Mouse (Mus musculus): ENCODE measurements around the gene Tom1l1. TPM values are rescaled to one million over a fixed set of nuclear protein-coding genes. Genes with fewer than 3 reads are reported as not detected.

The Tom1l1 gene
- polyA plus RNA-seq, 1 experiment from 2014 or later: 12.7 TPM

- WGBS: 66% methylated on average over 3 of the region's 3 CpGs
- H3K4me1 ChIP-seq: peaks cover 36% of the 10 kb centered on the region
- 0 out of 2 replicates have a peak, but pooled peaks cover 3% of the 10 kb centered on the region for H3K36me3 ChIP-seq (ENCODE audit: poor library complexity, severe bottlenecking)
- no peaks in the 10 kb centered on the region for H3K27me3 ChIP-seq
- no peak overlapping the region for H3K9ac ChIP-seq
- H3K9me3 ChIP-seq (replicated peaks): no peaks in the 10 kb centered on the region
- no peak for ATAC-seq
- no peak overlapping the region for H3K4me3 ChIP-seq
- no peak overlapping the region for H3K4me2 ChIP-seq
- H3K27ac ChIP-seq: no peak overlapping the region
Measured at GRCm38 (mm10) chr11:90666144-90666757, 21.9 kb downstream of the Tom1l1 start.

DNA sequence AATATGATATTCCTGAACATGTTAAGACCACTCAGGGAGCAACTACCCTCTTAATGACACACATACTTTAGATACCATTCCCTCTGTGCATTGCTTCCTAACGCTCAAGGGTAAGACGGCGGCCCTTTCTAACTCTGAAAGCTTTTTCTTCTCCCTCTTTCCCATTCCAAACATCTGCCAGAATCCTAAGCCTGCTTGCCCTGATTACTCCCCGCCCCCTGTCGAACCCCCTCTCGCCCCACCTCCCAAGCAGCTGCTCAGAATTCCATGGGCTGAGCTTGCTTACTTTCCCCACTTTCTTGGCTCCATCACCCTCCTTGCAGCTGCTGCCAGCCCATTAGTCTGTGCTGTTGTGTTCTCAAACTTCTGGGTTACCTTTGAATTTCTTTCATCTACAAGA, 23.0 kb downstream of the Tom1l1 start:
- H3K36me3 ChIP-seq (ENCODE audit: poor library complexity, severe bottlenecking): peaks cover 6% of the 10 kb centered on the region; the same call in 1 of the 2 replicates
- no peak overlapping the region for H3K4me3 ChIP-seq
- H3K27me3 ChIP-seq: no peaks in the 10 kb centered on the region
- peak overlapping the region; percentile 52; the same call in 1 of the 2 replicates for H3K27ac ChIP-seq
- H3K9ac ChIP-seq: no peak overlapping the region
- H3K4me1 ChIP-seq: peaks cover 36% of the 10 kb centered on the region
- WGBS: 3% methylated on average over 6 of the region's 6 CpGs
- H3K4me2 ChIP-seq: no peak overlapping the region
- ATAC-seq: peak; percentile 60
- no peaks in the 10 kb centered on the region for H3K9me3 ChIP-seq (replicated peaks)

- Histone ChIP-seq H3K4me2 (no peak overlapping the region), H3K4me3 (no peak overlapping the region), H3K27ac (peak overlapping the region; percentile 52), H3K4me1 (peaks cover 36% of the 10 kb centered on the region), H3K9ac (no peak overlapping the region), H3K27me3 (no peaks in the 10 kb centered on the region), H3K36me3 (ENCODE audit: poor library complexity, severe bottlenecking) (peaks cover 4% of the 10 kb centered on the region; the same call in 1 of the 2 replicates), H3K9me3 (replicated peaks) (no peaks in the 10 kb centered on the region)
- 0 out of 2 replicates have a peak, but pooled peaks have one; percentile 14 for ATAC-seq
- 23% methylated on average over 8 of the region's 8 CpGs for whole genome bisulfite sequencing
Measured at GRCm38 (mm10) chr11:90664345-90664986, 23.7 kb downstream of the Tom1l1 start.

DNA sequence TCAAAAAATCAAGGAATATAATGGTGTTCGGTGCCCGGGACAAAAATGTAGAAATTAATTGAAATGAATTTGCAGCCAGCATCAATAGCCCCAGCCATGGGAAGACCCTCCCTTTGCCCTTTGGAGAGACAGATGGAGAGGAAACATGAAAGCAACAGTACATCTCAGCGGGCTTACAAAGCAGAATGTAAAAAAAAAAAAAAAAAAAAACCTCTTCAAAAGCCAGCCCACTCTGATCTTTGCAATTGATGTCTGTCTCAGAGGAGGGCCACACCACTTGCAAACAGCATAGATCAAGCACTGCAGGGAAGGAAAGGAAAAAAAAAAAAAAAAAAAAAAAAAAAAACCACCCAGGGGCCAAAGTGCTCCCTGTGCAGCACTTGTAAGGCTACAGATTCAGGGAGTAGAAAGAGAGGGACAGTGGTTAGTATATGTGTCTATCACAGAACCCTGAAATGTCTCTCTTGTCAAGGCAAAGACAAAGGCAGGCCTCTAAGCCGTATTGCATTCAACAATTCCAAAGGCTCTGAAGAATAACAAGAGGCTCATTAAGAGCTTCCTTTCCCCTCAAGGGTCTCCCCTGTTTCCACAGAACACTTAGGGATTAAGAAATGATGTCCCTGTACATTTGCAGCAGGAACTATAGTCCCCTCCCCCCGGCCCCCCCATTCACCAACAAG, 24.4 kb downstream of the Tom1l1 start:
- H3K4me2 ChIP-seq: no peak overlapping the region
- peaks cover 36% of the 10 kb centered on the region for H3K4me1 ChIP-seq
- no peaks in the 10 kb centered on the region for H3K27me3 ChIP-seq
- 13% methylated on average over 5 of the region's 5 CpGs for WGBS
- no peak overlapping the region for H3K4me3 ChIP-seq
- no peaks in the 10 kb centered on the region for H3K9me3 ChIP-seq (replicated peaks)
- H3K36me3 ChIP-seq (ENCODE audit: poor library complexity, severe bottlenecking): peaks cover 3% of the 10 kb centered on the region; the same call in 1 of the 2 replicates
- peak overlapping the region; percentile 52; the same call in 1 of the 2 replicates for H3K27ac ChIP-seq
- ATAC-seq: peak; percentile 62; the same call in 1 of the 2 replicates
- H3K9ac ChIP-seq: no peak overlapping the region

DNA sequence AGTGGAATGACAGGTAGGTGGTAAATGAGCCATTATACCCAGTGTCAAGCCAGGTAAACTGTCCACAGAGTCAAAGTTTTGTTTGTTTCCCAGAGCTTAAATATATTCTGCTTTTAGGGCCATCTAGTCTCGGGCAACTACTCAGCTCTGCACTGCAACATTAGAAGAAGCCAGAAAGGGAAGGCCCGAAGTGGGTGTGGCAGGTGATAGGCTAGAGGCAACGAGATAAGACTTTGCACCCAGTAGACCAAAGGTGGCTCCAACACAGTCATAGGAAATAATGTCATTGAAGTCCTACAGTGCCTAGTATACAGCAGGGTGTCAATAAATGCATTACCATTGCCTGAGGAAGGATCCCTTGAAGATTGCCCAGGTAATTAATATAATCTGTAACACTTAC, 25.1 kb downstream of the Tom1l1 start:
- Histone ChIP-seq H3K27me3 (no peaks in the 10 kb centered on the region), H3K36me3 (ENCODE audit: poor library complexity, severe bottlenecking) (peaks cover 3% of the 10 kb centered on the region; the same call in 1 of the 2 replicates), H3K9me3 (replicated peaks) (no peaks in the 10 kb centered on the region), H3K4me2 (no peak overlapping the region), H3K9ac (no peak overlapping the region), H3K27ac (no peak overlapping the region), H3K4me3 (no peak overlapping the region), H3K4me1 (peaks cover 36% of the 10 kb centered on the region)
- no peak for ATAC-seq
- 78% methylated on average over 3 of the region's 3 CpGs for WGBS

DNA sequence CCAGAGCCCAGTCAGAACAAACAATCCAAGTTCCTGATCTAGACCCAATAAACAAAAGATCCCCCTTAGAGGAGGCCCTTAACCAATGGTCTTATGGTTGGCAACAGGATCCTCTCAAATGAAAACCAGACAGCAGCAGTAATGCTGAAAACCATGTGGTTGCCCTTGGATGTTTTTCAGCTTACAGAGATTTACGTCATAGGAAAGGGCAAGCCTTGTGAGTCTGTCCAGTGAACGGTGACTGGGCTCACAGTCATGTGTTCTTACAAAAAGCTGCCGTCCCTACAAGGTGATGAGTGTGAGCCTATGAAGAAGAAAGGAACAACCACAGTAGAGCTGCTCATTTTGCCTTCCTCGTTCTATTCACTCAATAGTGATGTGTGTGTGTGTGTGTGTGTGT, 27.5 kb downstream of the Tom1l1 start:
- no peak overlapping the region for H3K9ac ChIP-seq
- peaks cover 15% of the 10 kb centered on the region for H3K36me3 ChIP-seq (ENCODE audit: poor library complexity, severe bottlenecking)
- no peaks in the 10 kb centered on the region for H3K27me3 ChIP-seq
- ATAC-seq: no peak
- WGBS: 88% methylated on average over 4 of the region's 4 CpGs
- no peak overlapping the region for H3K4me3 ChIP-seq
- no peak overlapping the region for H3K4me2 ChIP-seq
- H3K4me1 ChIP-seq: peaks cover 29% of the 10 kb centered on the region
- H3K27ac ChIP-seq: no peak overlapping the region
- no peaks in the 10 kb centered on the region for H3K9me3 ChIP-seq (replicated peaks)

DNA sequence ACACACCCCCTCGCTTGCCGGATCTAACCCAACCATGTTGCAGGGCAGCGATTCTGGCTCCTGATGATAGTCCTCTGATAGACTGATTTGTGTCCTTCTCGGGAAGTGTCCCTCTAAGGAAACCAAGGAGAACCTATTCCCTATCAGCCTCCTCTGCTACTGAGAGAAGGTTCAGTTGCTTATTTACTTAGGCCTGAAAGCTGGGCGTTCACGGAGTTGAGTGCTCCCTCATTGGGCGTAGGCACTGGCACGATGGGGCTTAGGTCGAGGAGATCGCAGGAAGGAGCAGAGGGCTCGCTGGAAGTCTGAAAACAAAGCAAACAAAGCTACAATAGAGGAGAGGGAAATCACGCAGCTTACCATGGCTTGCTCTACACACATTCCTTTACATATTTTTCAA, 30.6 kb downstream of the Tom1l1 start:
- H3K27ac ChIP-seq: no peak overlapping the region
- no peak overlapping the region for H3K4me2 ChIP-seq
- WGBS: 91% methylated on average over 12 of the region's 12 CpGs
- no peak overlapping the region for H3K9ac ChIP-seq
- no peaks in the 10 kb centered on the region for H3K27me3 ChIP-seq
- peaks cover 22% of the 10 kb centered on the region for H3K36me3 ChIP-seq (ENCODE audit: poor library complexity, severe bottlenecking)
- no peak overlapping the region for H3K4me3 ChIP-seq
- ATAC-seq: no peak
- no peaks in the 10 kb centered on the region for H3K4me1 ChIP-seq
- H3K9me3 ChIP-seq (replicated peaks): no peaks in the 10 kb centered on the region

GRCm38 (mm10) chr11:90652603-90653002, 35.6 kb downstream of the Tom1l1 start:
- ATAC-seq: no peak
- no peak overlapping the region for H3K9ac ChIP-seq
- no peak overlapping the region for H3K4me3 ChIP-seq
- no peak overlapping the region for H3K4me2 ChIP-seq
- no peaks in the 10 kb centered on the region for H3K9me3 ChIP-seq (replicated peaks)
- H3K4me1 ChIP-seq: no peaks in the 10 kb centered on the region
- H3K36me3 ChIP-seq (ENCODE audit: poor library complexity, severe bottlenecking): peaks cover 52% of the 10 kb centered on the region
- 86% methylated on average over 4 of the region's 4 CpGs for WGBS
- no peaks in the 10 kb centered on the region for H3K27me3 ChIP-seq
- no peak overlapping the region for H3K27ac ChIP-seq

GRCm38 (mm10) chr11:90650231-90650885, 37.8 kb downstream of the Tom1l1 start:
- Histone ChIP-seq H3K4me1 (no peaks in the 10 kb centered on the region), H3K9ac (no peak overlapping the region), H3K4me2 (no peak overlapping the region), H3K9me3 (replicated peaks) (no peaks in the 10 kb centered on the region), H3K36me3 (ENCODE audit: poor library complexity, severe bottlenecking) (peaks cover 58% of the 10 kb centered on the region), H3K4me3 (no peak overlapping the region), H3K27ac (no peak overlapping the region), H3K27me3 (no peaks in the 10 kb centered on the region)
- no peak for ATAC-seq
- WGBS: 88% methylated on average over 9 of the region's 9 CpGs

- Histone ChIP-seq H3K27me3 (no peaks in the 10 kb centered on the region), H3K4me1 (no peaks in the 10 kb centered on the region), H3K36me3 (ENCODE audit: poor library complexity, severe bottlenecking) (peaks cover 63% of the 10 kb centered on the region), H3K9ac (no peak overlapping the region), H3K9me3 (replicated peaks) (no peaks in the 10 kb centered on the region), H3K4me2 (no peak overlapping the region), H3K4me3 (no peak overlapping the region), H3K27ac (no peak overlapping the region)
- ATAC-seq: no peak
- WGBS: 93% methylated on average over 6 of the region's 6 CpGs
Measured at GRCm38 (mm10) chr11:90649777-90650176, 38.4 kb downstream of the Tom1l1 start.

DNA sequence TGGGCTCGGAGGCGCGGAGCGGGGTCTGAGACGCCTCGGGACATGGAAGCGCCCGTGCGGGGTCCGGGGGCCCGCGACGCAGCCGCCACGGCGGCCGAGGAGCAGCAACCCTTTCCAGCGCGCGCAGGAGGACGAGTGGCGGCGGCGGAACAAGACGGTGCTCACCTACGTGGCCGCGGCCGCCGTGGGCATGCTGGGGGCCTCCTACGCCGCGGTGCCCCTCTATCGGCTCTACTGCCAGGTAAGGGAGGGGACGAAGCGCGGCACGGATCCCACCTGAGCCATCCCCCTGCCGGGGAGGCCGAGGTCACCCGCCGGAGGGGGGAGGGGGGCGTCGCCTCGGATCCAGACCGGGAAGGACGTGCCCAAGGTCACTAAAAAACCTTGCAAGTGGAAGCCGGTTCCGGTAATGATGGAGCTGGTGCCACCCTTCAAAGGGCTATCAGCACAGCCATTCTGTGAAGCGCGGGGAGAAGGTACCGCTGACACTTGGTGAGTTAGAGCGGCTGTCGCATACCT, 49.8 kb downstream of the Tom1l1 start:
- peak overlapping the region; percentile 68 for H3K4me2 ChIP-seq
- H3K4me3 ChIP-seq: peak overlapping the region; percentile 97
- peak overlapping the region; percentile 98 for H3K9ac ChIP-seq
- under 1% methylated on average over 54 of the region's 54 CpGs for WGBS
- H3K4me1 ChIP-seq: peaks cover 28% of the 10 kb centered on the region
- H3K27me3 ChIP-seq: no peaks in the 10 kb centered on the region
- peak overlapping the region; percentile 93 for H3K27ac ChIP-seq
- H3K9me3 ChIP-seq (replicated peaks): no peaks in the 10 kb centered on the region
- peaks cover 19% of the 10 kb centered on the region for H3K36me3 ChIP-seq (ENCODE audit: poor library complexity, severe bottlenecking)
- ATAC-seq: peak; percentile 34; the same call in 1 of the 2 replicates

Data from forebrain, embryonic 13.5 days (tissue).